Mouse (Mus musculus): ENCODE measurements around the gene Ang. TPM values are rescaled to one million over a fixed set of nuclear protein-coding genes. Genes with fewer than 3 reads are reported as not detected.

The Ang gene
- polyA plus RNA-seq, 1 experiment from 2014 or later: 4.2 TPM

DNA sequence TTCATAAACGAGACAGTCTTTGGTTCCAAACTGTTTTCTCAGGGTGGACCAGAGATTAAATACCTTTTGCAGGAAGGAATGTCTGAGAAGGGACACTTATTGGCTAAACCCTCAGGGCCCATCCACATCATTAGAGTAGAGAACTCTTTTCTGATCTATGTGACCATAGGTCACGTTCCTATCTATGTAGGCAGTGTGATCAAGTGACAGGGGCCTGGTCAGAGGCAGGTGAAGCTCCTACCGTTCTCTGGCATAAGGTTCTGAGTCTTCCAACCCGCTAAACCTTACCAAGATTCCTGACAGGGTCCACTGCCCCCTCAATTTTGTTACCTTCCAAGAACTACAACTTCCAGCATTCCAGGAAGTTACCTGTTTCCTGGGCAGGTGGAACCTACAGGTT is 51.2 kb downstream of the Ang start:
- Histone ChIP-seq H3K9ac (no peak overlapping the region), H3K27ac (no peak overlapping the region), H3K4me3 (no peak overlapping the region), H3K4me2 (replicated peaks) (no peak overlapping the region), H3K4me1 (peaks cover 4% of the 10 kb centered on the region; the same call in 1 of the 2 replicates), H3K27me3 (replicated peaks) (no peaks in the 10 kb centered on the region), H3K9me3 (no peaks in the 10 kb centered on the region), H3K36me3 (no peaks in the 10 kb centered on the region)
- ATAC-seq (ENCODE audit: low FRiP score, low read depth): no peak
- 84% methylated on average over 4 of the region's 4 CpGs for WGBS

DNA sequence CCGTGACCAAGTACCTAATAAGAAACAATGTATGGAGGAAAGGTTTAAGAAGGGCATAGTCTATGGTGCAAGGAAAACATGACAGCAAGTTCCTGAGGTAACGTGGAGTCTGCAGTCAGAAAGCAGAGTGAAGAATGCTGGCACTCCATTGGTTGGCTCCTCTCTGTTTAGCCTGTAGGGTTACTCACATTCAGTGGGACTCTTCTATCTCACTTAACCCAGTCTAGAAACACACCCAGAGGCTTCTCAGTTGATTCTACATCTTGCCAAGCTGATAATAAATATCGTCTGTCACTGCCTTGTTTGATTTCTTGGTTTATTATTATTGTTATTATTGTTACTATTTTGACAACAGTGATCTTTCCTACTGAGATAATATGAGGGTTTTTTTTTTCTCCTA is 51.6 kb downstream of the Ang start:
- 81% methylated on average over 3 of the region's 3 CpGs for WGBS
- no peaks in the 10 kb centered on the region for H3K9me3 ChIP-seq
- H3K4me1 ChIP-seq: peaks cover 4% of the 10 kb centered on the region; the same call in 1 of the 2 replicates
- no peaks in the 10 kb centered on the region for H3K27me3 ChIP-seq (replicated peaks)
- no peak overlapping the region for H3K27ac ChIP-seq
- no peaks in the 10 kb centered on the region for H3K36me3 ChIP-seq
- no peak for ATAC-seq (ENCODE audit: low FRiP score, low read depth)
- no peak overlapping the region for H3K9ac ChIP-seq
- H3K4me2 ChIP-seq (replicated peaks): no peak overlapping the region
- H3K4me3 ChIP-seq: no peak overlapping the region

DNA sequence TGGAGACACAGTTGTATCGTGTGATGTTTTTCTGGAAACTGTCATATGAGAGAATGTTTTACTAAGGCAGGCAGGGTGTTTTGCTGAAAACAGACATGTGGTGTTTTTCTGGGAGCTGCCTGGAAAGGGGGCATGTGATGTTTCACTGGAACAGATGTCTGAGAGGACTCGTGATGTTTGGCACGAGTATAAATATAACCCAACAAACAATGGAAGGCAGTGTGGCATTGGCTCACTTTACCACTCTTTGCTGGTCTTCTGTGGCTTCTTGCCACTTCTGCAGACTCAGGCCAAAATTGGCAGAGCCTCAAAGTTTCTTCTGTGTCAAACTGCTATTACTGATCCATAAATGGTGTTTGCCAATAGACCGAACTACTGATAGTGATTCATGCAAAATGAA is 52.3 kb downstream of the Ang start:
- Histone ChIP-seq H3K9ac (no peak overlapping the region), H3K27ac (no peak overlapping the region), H3K4me2 (replicated peaks) (no peak overlapping the region), H3K4me3 (no peak overlapping the region), H3K36me3 (no peaks in the 10 kb centered on the region), H3K27me3 (replicated peaks) (no peaks in the 10 kb centered on the region), H3K4me1 (peaks cover 4% of the 10 kb centered on the region; the same call in 1 of the 2 replicates), H3K9me3 (no peaks in the 10 kb centered on the region)
- WGBS: 84% methylated on average over 4 of the region's 4 CpGs
- ATAC-seq (ENCODE audit: low FRiP score, low read depth): no peak

DNA sequence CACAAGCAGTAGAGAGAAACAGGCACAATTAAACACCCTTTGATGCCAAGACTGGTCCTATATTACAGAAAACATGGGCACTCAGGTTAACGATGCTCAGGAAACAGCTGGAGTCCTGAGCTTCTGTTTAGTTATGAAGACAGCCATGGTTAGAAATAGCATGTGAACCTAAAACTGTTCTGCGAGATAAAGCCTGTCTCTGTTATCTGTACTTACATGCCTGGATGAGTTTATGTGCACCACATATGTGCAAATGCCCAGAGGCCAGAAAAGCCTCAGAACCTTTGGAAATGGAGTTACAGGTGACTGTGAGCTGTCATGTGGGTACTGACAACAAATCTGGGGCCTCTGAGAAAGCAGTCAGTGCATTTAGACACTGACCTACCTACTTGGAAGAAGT is 53.0 kb downstream of the Ang start:
- no peak for ATAC-seq (ENCODE audit: low FRiP score, low read depth)

DNA sequence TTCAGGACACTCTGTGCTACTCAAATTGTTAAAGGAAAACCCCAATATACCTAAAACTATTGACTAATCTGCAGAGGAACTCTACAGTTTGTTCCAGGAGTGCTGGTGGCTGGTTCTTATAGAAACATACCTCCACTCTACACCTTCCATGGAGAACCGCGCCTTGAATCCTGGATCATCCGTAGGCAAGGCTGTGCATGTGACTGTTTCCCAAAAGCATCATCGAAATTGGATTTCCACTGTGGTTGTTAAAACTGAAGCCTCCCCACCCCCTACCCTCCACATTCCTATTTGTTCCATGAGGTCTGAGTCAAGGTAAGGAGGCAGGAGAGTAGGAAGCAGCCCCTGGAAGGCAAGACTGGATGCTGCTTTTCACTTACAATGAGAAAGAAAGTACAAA is 53.5 kb downstream of the Ang start:
- H3K36me3 ChIP-seq: no peaks in the 10 kb centered on the region
- H3K4me3 ChIP-seq: no peak overlapping the region
- no peak for ATAC-seq (ENCODE audit: low FRiP score, low read depth)
- no peaks in the 10 kb centered on the region for H3K9me3 ChIP-seq
- H3K9ac ChIP-seq: no peak overlapping the region
- peaks cover 4% of the 10 kb centered on the region; the same call in 1 of the 2 replicates for H3K4me1 ChIP-seq
- no peak overlapping the region for H3K4me2 ChIP-seq (replicated peaks)
- no peaks in the 10 kb centered on the region for H3K27me3 ChIP-seq (replicated peaks)
- WGBS: 97% methylated on average over 4 of the region's 4 CpGs
- H3K27ac ChIP-seq: no peak overlapping the region

More for the DNA sequence above, 53.0 kb downstream of the Ang start:
- WGBS: 82% methylated on average over 2 of the region's 2 CpGs
- Histone ChIP-seq H3K4me3 (no peak overlapping the region), H3K36me3 (no peaks in the 10 kb centered on the region), H3K4me1 (peaks cover 4% of the 10 kb centered on the region; the same call in 1 of the 2 replicates), H3K9me3 (no peaks in the 10 kb centered on the region), H3K27me3 (replicated peaks) (no peaks in the 10 kb centered on the region), H3K9ac (no peak overlapping the region), H3K4me2 (replicated peaks) (no peak overlapping the region), H3K27ac (no peak overlapping the region)

DNA sequence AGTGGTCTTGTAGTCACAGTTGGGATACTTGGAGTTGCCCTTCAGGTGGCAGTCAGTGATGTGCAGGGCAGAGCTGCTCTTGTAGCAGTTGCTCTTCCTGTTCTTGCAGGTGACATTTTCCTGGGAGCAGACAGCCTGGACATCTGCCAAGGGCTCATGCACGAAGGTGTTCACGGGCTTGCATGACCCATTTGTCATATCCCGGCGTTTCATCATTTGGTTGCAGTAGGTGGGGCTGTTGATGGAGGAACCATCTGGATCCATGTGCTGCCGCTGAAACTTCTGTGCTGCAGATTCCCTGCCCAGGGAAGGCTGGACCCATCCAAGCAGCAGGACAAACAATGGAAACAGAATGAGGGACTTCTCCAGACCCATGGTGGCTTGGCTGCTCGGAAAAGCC is 54.6 kb downstream of the Ang start:
- Histone ChIP-seq H3K36me3 (no peaks in the 10 kb centered on the region), H3K4me2 (replicated peaks) (no peak overlapping the region), H3K4me3 (no peak overlapping the region), H3K27ac (no peak overlapping the region), H3K4me1 (peaks cover 4% of the 10 kb centered on the region; the same call in 1 of the 2 replicates), H3K9ac (no peak overlapping the region), H3K27me3 (replicated peaks) (no peaks in the 10 kb centered on the region), H3K9me3 (no peaks in the 10 kb centered on the region)
- WGBS: 87% methylated on average over 6 of the region's 6 CpGs
- no peak for ATAC-seq (ENCODE audit: low FRiP score, low read depth)

DNA sequence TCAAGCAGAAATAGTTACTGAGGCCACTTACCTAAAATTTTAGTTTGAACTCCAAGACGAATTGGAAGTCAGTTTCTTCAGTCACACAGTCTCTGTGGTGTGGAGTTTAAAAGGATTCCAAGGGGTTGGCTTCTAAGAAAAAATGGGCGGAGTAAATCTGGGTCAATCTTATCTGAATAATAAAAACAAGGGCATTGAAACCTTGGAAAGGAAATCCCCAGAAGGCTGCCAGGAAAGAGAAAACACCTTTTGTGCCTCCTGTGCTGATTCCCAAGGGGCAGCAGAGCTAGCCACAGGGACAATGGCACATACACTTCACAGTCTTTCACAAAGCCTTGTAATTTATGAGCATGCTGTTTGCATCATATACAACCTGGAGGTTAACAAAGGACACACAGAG is 55.7 kb downstream of the Ang start, which contains the start of gene Rnase1:
Rnase1 (minus strand) TSS at position 101 of the 400 bp plus-strand sequence.
- Histone ChIP-seq H3K27me3 (replicated peaks) (no peaks in the 10 kb centered on the region), H3K9ac (no peak within 1 kb of the TSS), H3K27ac (no peak within 1 kb of the TSS), H3K36me3 (no peaks in the 10 kb centered on the region), H3K9me3 (no peaks in the 10 kb centered on the region), H3K4me2 (replicated peaks) (no peak within 1 kb of the TSS), H3K4me1 (peaks cover 4% of the 10 kb centered on the region; the same call in 1 of the 2 replicates), H3K4me3 (no peak within 1 kb of the TSS)
- 34% methylated on average over 2 of the region's 2 CpGs for WGBS
- no peak for ATAC-seq (ENCODE audit: low FRiP score, low read depth)

DNA sequence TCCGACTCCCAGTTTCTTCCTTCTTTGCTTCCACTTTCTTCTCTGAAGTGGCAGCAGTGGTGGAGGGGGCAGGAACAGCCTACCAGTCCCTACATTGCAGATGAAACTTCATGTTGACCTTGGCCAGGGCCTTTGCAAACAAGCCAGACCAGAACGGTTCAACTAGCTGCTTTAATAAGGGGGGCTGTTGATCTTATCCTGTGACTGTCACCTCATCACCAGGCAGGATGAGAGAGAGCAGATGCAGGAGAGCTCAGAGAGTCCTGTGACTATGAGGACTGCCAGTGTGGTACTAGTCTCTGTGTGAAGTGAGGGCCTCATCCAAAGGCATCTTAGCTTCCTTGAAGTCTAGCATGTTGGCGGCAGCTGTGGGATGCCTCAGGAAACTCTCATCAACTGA is 57.1 kb downstream of the Ang start:
- Histone ChIP-seq H3K27me3 (replicated peaks) (no peaks in the 10 kb centered on the region), H3K9me3 (no peaks in the 10 kb centered on the region), H3K4me2 (replicated peaks) (no peak overlapping the region), H3K36me3 (no peaks in the 10 kb centered on the region), H3K27ac (no peak overlapping the region), H3K4me3 (no peak overlapping the region), H3K4me1 (peaks cover 4% of the 10 kb centered on the region; the same call in 1 of the 2 replicates), H3K9ac (no peak overlapping the region)
- no peak for ATAC-seq (ENCODE audit: low FRiP score, low read depth)
- 72% methylated on average over 3 of the region's 3 CpGs for WGBS

DNA sequence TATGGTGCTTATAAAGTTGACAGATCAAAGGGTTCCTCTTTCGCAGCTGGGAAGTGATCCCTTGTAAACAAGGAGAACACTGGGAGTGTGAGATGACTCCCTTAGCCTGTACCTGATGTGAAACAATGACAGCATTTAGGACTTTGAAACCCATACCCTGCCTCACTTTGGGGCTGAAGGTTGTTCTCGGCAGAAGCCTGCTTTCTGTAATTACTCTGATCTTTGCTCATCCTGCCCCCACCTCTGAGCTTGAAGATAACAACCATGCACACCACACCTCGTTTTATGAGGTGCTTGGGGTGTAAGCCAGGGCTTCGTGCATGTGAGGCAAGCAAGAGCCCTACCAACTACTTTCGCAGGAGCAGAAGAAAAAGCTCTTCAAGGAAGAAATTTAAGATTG is 58.2 kb downstream of the Ang start:
- H3K36me3 ChIP-seq: no peaks in the 10 kb centered on the region
- no peaks in the 10 kb centered on the region for H3K9me3 ChIP-seq
- peaks cover 4% of the 10 kb centered on the region; the same call in 1 of the 2 replicates for H3K4me1 ChIP-seq
- no peak overlapping the region for H3K4me2 ChIP-seq (replicated peaks)
- WGBS: 53% methylated on average over 5 of the region's 5 CpGs
- H3K4me3 ChIP-seq: no peak overlapping the region
- H3K9ac ChIP-seq: no peak overlapping the region
- no peak for ATAC-seq (ENCODE audit: low FRiP score, low read depth)
- H3K27ac ChIP-seq: no peak overlapping the region
- no peaks in the 10 kb centered on the region for H3K27me3 ChIP-seq (replicated peaks)

DNA sequence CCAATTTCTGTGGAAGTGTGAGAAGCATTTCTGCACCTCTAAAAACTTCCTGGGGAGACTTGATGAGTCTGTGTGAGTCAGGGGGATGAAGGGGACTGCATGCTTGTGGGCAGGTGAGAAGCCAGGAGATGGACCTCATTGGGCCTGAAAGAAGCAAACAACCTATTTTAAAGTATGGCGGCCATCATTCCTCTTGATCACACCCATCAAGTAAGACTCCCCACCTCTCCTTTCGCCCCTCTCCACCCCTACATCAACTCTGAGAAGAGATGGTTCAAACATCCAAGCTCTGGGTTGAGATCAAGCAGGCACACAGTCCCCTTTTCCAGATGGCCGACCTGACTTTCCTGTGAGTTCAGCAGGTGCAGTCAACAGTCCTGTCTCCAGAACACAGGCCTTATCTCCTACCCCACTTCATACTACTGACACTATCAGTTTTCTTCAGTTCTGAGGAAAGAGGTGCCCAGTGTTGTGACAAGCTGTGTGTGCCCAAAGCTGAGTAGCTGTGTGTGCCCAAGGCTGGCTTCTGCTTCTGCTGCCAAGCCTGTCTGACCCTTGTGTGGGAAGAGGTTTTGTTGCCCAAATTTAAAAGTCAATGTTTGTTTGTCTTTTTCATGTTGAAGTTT is 59.4 kb downstream of the Ang start:
- ATAC-seq (ENCODE audit: low FRiP score, low read depth): no peak
- Histone ChIP-seq H3K4me2 (replicated peaks) (no peak overlapping the region), H3K9me3 (no peaks in the 10 kb centered on the region)

More for the DNA sequence above, 59.4 kb downstream of the Ang start:
- H3K27ac ChIP-seq: no peak overlapping the region
- WGBS: 86% methylated on average over 3 of the region's 3 CpGs
- peaks cover 4% of the 10 kb centered on the region; the same call in 1 of the 2 replicates for H3K4me1 ChIP-seq
- no peaks in the 10 kb centered on the region for H3K27me3 ChIP-seq (replicated peaks)
- H3K9ac ChIP-seq: no peak overlapping the region
- H3K36me3 ChIP-seq: no peaks in the 10 kb centered on the region
- no peak overlapping the region for H3K4me3 ChIP-seq

Other genes starting within 250 kb of the Ang start
- gene Tep1, start 220.6 kb upstream of the Ang start, polyA plus RNA-seq (2016; fragmentation: Nextera tagmentation; extraction: Ambion mirVana): 5.8 and 5.9 TPM in 2 replicates
- 0.47 and 0.81 TPM in 2 replicates for gene Klhl33, start 193.6 kb upstream of the Ang start, polyA plus RNA-seq (2016; fragmentation: Nextera tagmentation; extraction: Ambion mirVana)
- gene Osgep, start 166.3 kb upstream of the Ang start, polyA plus RNA-seq (2016; fragmentation: Nextera tagmentation; extraction: Ambion mirVana): 120 and 129 TPM in 2 replicates
- gene Apex1, start 166.2 kb upstream of the Ang start, polyA plus RNA-seq (2016; fragmentation: Nextera tagmentation; extraction: Ambion mirVana): 272 and 279 TPM in 2 replicates
- 80.0 and 87.1 TPM in 2 replicates for gene Pip4p1, start 160.3 kb upstream of the Ang start, polyA plus RNA-seq (2016; fragmentation: Nextera tagmentation; extraction: Ambion mirVana)
- 38.6 and 39.9 TPM in 2 replicates for gene Pnp, start 160.1 kb upstream of the Ang start, polyA plus RNA-seq (2016; fragmentation: Nextera tagmentation; extraction: Ambion mirVana)
- not detected in 2 replicates for gene Gm49342, start 146.6 kb upstream of the Ang start, polyA plus RNA-seq (2016; fragmentation: Nextera tagmentation; extraction: Ambion mirVana)
- 0.28 and 0.29 TPM in 2 replicates for gene Pnp2, start 135.2 kb upstream of the Ang start, polyA plus RNA-seq (2016; fragmentation: Nextera tagmentation; extraction: Ambion mirVana)
- gene Rnase10, start 83.4 kb upstream of the Ang start, polyA plus RNA-seq (2016; fragmentation: Nextera tagmentation; extraction: Ambion mirVana): not detected in 2 replicates
- gene Rnase9, start 49.3 kb upstream of the Ang start, polyA plus RNA-seq (2016; fragmentation: Nextera tagmentation; extraction: Ambion mirVana): not detected in 2 replicates
- not detected in 2 replicates for gene Rnase11, start 41.0 kb upstream of the Ang start, polyA plus RNA-seq (2016; fragmentation: Nextera tagmentation; extraction: Ambion mirVana)
- not detected in 2 replicates for gene Rnase12, start 33.5 kb upstream of the Ang start, polyA plus RNA-seq (2016; fragmentation: Nextera tagmentation; extraction: Ambion mirVana)
- not detected in 2 replicates for gene Olfr750, start 16.7 kb upstream of the Ang start, polyA plus RNA-seq (2016; fragmentation: Nextera tagmentation; extraction: Ambion mirVana)
- gene Rnase4, start 73 bp upstream of the Ang start, polyA plus RNA-seq (2016; fragmentation: Nextera tagmentation; extraction: Ambion mirVana): 11.6 and 14.5 TPM in 2 replicates
- not detected in 2 replicates for gene Eddm3b, start 23.3 kb downstream of the Ang start, polyA plus RNA-seq (2016; fragmentation: Nextera tagmentation; extraction: Ambion mirVana)
- gene Rnase6, start 32.8 kb downstream of the Ang start, polyA plus RNA-seq (2016; fragmentation: Nextera tagmentation; extraction: Ambion mirVana): 0.11 and 0.24 TPM in 2 replicates
- 0.39 TPM in 1 of 2 replicates, not detected in the other for gene Rnase1, start 55.6 kb downstream of the Ang start, polyA plus RNA-seq (2016; fragmentation: Nextera tagmentation; extraction: Ambion mirVana)
- gene Rnase2b, start 71.1 kb downstream of the Ang start, polyA plus RNA-seq (2016; fragmentation: Nextera tagmentation; extraction: Ambion mirVana): not detected in 2 replicates
- not detected in 2 replicates for gene Ang2, start 108.0 kb downstream of the Ang start, polyA plus RNA-seq (2016; fragmentation: Nextera tagmentation; extraction: Ambion mirVana)
- not detected in 2 replicates for gene Ear14, start 112.2 kb downstream of the Ang start, polyA plus RNA-seq (2016; fragmentation: Nextera tagmentation; extraction: Ambion mirVana)
- gene Rnase2a, start 165.0 kb downstream of the Ang start, polyA plus RNA-seq (2016; fragmentation: Nextera tagmentation; extraction: Ambion mirVana): not detected in 2 replicates

Data from neural tube, embryonic 12.5 days (tissue).